Mouse (Mus musculus) cerebellum, adult 8-10 months (tissue): ENCODE results near the gene Olfr124.

Experiments
- DNase-seq: peaks from one replicate; pipeline ENCODE4 v3.0.0; 2022

The Olfr124 gene

DNA sequence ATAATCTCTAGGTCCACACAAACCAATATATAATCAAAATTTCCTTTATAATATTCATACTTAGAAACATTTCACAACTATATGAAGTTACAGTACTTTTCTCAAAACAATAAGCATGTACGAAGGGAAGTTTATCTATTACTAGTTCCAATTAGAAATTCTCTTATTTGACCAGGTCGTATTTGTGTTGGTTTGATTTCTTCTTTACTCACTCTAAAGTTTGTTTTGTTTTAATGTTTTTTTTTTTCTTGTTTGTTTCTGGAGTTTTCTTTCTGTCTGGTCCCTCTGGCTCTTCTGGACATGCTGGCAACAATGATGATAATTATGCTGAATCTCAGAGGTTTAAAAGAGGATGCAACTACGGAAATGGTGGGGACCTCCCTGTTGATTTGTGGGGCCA lies at the start of gene Olfr124:
Olfr124 (plus strand) TSS at position 301 of the 400 bp plus-strand sequence.
- no peak for DNase-seq

GRCm38 (mm10) chr17:37768307-37768706 lies 31.4 kb upstream of the Olfr124 start, which contains the start of gene Olfr122:
Gene Olfr122 (plus strand): TSS chr17:37768607.
- DNase-seq: no peak

GRCm38 (mm10) chr17:37793229-37793628 lies 6.5 kb upstream of the Olfr124 start, which contains the start of gene Olfr123:
Gene Olfr123 (plus strand): TSS chr17:37793529.
- no peak for DNase-seq

GRCm38 (mm10) chr17:37832649-37833048 lies 33.0 kb downstream of the Olfr124 start, which contains the start of gene Olfr125:
Gene Olfr125 (plus strand): TSS chr17:37832949.
- no peak for DNase-seq

DNA sequence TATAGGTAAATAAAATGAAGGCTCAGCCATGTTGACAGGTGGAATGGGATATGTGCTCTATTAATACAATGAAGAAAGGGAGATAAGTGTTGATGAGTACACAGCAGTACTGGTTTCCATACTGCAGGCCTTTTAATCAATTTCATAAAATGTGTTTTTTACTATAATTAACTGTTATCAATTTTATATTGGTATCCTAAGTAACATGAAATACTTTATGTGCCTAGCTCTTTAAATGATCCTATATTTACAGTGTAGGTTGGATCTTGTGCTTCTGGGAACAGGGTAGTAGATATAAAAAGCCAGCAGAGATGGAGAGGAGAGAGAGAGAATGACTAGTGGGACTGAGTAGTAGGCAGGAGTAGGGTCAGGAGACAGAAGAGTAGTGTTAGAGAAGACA lies 47.5 kb downstream of the Olfr124 start, which contains the start of gene Olfr126:
Olfr126 (plus strand) TSS at position 301 of the 400 bp plus-strand sequence.
- DNase-seq: no peak
